Mouse (Mus musculus): ENCODE results near the gene Zfp946.
A peak's percentile ranks its signal among the peaks of the same experiment; 100 is the strongest.

Gene Zfp946

DNA sequence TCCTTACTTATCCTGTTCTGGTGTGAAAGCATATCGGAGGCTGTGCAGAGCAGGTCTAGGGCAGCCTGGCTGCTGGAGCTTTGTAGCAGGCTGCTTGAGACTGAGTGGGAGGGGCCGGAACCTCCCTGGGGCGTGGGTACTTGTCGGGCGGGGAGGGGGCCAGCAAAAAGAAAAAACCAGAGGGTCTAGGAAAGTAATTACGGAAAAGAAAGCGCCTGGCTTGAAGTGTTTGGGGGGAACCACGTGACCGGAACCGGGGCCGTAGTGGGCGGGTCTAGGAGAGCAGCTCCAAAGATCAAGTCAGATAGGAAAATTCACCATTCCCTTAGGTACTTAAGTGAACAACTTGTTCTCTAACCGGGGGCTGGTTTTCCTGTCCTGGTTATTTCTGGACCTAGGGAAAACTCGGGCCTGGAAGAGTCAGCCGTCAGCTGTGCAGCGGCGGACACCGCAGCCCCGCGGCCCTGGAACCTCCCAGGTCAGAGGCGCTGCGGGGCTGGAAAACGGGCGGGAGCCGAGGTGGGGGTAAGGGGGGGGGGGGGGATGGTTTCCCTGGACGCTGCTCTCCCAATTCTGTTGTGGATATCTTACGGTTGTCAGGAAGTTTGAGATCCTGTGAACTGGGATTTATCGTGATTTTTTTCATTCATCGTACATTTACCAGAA is at the start of gene Zfp946:
TSS of gene Zfp946 (plus strand) at position 271 of the 666 bp plus-strand sequence.
- DNase-seq (ENCODE audit: low spot score): peak; percentile 64

DNA sequence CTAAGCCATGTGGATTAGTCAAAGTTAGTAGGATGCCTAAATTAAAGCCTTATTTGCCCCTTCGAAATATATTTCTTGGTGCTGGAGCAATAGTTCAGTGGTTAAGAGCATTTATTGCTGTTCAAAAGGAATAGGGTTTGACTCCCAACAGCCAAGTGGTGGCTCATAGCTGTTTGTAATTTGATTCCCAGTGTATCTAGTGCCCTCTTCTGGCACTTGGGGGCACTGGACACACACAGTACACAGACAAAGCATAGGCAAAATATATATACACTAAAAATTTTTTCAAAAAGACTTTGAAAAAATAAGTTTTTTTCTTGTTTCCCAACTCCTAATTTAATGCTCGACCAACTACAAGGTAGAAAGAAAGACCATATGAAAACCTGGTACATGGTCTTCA is 13.3 kb upstream of the Zfp946 start:
- no peak for DNase-seq (ENCODE audit: low spot score)

DNA sequence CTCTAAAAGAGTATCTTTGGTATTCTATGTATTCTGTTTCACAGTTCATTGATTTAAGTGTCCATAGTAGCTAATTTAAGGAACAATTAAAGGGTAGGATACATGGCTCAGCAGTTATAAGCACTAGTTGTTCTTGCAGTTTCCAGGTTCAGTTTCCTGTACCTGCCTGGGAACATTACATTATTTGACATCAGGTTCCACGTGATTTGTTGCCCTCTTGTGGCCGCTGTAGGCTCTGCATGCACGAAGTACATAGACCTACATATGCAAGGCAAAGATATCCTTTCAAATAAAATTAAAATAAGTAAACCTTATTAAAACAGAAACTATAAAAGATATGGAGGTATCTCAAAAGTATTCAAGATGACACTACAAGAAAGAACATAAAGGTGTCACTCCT is 6.5 kb upstream of the Zfp946 start:
- no peak for DNase-seq (ENCODE audit: low spot score)

DNA sequence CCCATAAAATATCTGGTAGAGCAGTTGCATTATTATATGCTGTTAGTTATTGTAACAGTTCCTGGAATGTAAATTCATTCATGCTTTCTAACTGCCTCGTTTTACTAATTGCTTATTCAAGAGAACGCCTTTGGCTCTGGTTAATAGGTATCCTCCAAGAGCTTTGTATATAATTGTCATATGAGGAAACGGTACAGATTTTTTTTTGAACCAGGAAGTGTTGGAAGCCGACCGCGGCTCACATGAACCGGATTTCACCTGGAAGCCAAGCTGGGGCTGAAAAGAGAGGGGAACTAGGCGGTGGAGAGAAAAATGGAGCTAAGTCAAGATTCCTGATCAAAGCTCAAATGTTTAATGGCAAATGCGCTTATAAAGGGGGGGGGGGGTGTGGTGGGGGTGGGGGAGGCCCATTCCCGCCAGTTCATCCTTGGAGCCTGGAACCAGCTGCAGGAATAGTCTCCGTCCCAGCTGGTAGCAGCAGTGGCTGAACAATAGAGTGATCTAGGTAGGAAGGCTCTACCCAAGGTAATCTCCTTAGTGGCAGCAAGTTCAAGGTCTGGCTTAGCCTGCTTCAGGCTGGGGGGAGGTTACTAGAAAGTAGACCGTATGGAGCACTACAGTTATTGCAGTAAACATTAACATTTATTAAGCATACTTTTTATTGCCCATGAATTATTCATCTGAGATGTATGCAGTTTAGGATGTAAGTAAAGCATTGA is 773 bp downstream of the Zfp946 start:
- DNase-seq (ENCODE audit: low spot score): no peak

DNA sequence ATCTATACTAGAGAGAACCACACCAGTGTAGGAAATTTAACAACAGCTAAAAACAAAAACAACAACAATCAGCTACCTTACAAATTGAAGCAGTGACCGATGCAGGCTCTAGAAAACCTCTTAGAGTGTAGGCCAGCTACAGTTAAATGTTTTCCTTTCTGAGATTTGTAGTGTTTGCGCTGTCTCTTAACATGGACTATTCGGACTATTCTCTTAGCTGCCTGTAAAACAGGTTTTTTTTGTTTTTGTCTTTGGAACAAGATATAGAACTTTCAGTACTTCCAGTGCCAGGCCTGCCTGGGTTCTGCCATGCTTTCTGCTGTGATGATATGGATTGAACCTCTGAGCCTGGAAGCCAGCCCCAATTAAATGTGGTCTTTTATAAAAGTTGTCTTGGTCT is 23.7 kb downstream of the Zfp946 start:
- no peak for DNase-seq (ENCODE audit: low spot score)

DNA sequence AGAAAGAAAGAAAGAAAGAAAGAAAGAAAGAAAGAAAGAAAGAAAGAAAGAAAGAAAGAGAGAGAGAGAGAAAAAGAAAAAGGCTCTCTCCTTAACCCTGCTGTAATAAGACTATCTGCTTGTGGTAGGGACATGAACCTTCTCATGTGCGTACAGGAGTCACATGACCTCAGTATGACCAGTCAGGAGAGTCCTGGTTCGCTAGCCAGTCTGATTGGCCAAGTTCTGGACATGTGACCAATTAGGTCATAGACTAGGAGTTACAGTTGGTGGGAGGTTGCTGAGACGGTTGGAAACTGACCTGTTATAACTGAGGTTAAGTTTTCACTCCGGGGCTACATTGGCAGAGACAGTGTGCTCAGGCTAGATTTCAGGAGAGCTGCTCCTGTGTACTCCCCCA is 73.1 kb downstream of the Zfp946 start:
- DNase-seq (ENCODE audit: low spot score): no peak

Data from ovary, adult 18-20 months (tissue).